Mouse (Mus musculus) Patski (cell line): ENCODE results near the gene Samd5. TPM values are rescaled to one million over a fixed set of nuclear protein-coding genes. Genes with fewer than 3 reads are reported as not detected.

Source experiments
- ATAC-seq: fragments of 100-300 bp; one replicate; pipeline ENCODE4 v1.8.0; 2021
- CTCF ChIA-PET: fragments of 350-600 bp; sonication (Branson Sonifier 250); formaldehyde crosslinking; loops from one replicate; lab custom pipeline; 2022; ENCODE audit warnings: inconsistent platforms; lab: Charles Lee
- POLR2A ChIA-PET: fragments of 350-600 bp; sonication (Branson Sonifier 250); formaldehyde crosslinking; loops from one replicate; lab custom pipeline; 2022; ENCODE audit warnings: antibody characterized with exemption, inconsistent platforms; lab: Charles Lee
- DNase-seq: peaks from one replicate; pipeline ENCODE4 v3.0.0-alpha.2; 2011; ENCODE audit warnings: low read depth, low spot score
- H3K27me3 ChIP-seq: fragments of 371-371 bp; one replicate; pipeline ENCODE4 v1.5.1; 2021
- CTCF ChIP-seq: fragments of 100-300 bp; IDR thresholded peaks from one replicate; pipeline ENCODE4 v1.5.1; 2021
- in situ Hi-C: fragments of 300-500 bp; cut with MboI; formaldehyde crosslinking; loops from 3 replicates; pipeline ENCODE4 v1.11.1; 2018; ENCODE audit warnings: low pct_unique_long_range_greater_than_20kb, mixed read lengths
- polyA plus RNA-seq: library from polyadenylated mRNA; unstranded; gene quantifications from one replicate; pipeline ENCODE4 v1.2.3, GENCODE M21; 2021

Samd5 gene
- polyA plus RNA-seq, 1 experiment from 2014 or later, result 0.08 TPM

GRCm38 (mm10) chr10:9621055-9621454, 54.0 kb downstream of the Samd5 start:
- H3K27me3 ChIP-seq, result peaks cover 12% of the 10 kb centered on the region
- DNase-seq (no peak), ATAC-seq (no peak)
- CTCF ChIA-PET, result no interaction called here
- no peak for TF ChIP-seq CTCF
- POLR2A ChIA-PET, result no interaction called here
- in situ Hi-C loops, result no loop called here

GRCm38 (mm10) chr10:9615009-9615408, 60.0 kb downstream of the Samd5 start:
- POLR2A ChIA-PET, result interaction anchor here (0.6 kb wide), 1 partner anchor 1731 kb away, joined by 3 read pairs; no protein-coding TSS in a partner anchor
- in situ Hi-C loops, result no loop called here
- peaks cover 12% of the 10 kb centered on the region for H3K27me3 ChIP-seq
- TF ChIP-seq CTCF, result no peak
- CTCF ChIA-PET, result interaction anchor here (1.3 kb wide), 1 partner anchor 9 kb away, joined by 3 read pairs; no protein-coding TSS in a partner anchor
- DNase-seq, result no peak
- ATAC-seq, result no peak

GRCm38 (mm10) chr10:9608854-9609253, 66.2 kb downstream of the Samd5 start:
- TF ChIP-seq CTCF, result no peak
- H3K27me3 ChIP-seq, result peaks cover 7% of the 10 kb centered on the region
- ATAC-seq, result no peak
- in situ Hi-C loops, result no loop called here
- DNase-seq, result no peak
- CTCF ChIA-PET, result interaction anchor here (1.8 kb wide), 1 partner anchor 24 kb away, joined by 5 read pairs; no protein-coding TSS in a partner anchor
- POLR2A ChIA-PET, result no interaction called here

GRCm38 (mm10) chr10:9607155-9607554, 67.9 kb downstream of the Samd5 start:
- in situ Hi-C loops, result no loop called here
- CTCF ChIA-PET, result interaction anchor here (1.4 kb wide), 1 partner anchor 8 kb away, joined by 3 read pairs; no protein-coding TSS in a partner anchor
- DNase-seq (no peak), ATAC-seq (no peak)
- peaks cover 7% of the 10 kb centered on the region for H3K27me3 ChIP-seq
- POLR2A ChIA-PET, result no interaction called here
- no peak for TF ChIP-seq CTCF

- ATAC-seq (no peak), DNase-seq (no peak)
- in situ Hi-C loops, result no loop called here
- POLR2A ChIA-PET, result no interaction called here
- H3K27me3 ChIP-seq, result peaks cover 7% of the 10 kb centered on the region
- no peak for TF ChIP-seq CTCF
- CTCF ChIA-PET, result interaction anchor here (1.2 to 1.4 kb wide), 2 partner anchors 10 to 13 kb away, joined by 3 read pairs; no protein-coding TSS in a partner anchor
Measured at GRCm38 (mm10) chr10:9605635-9606034, 69.4 kb downstream of the Samd5 start.

- CTCF ChIA-PET, result interaction anchor here (1.2 kb wide), 1 partner anchor 29 kb away, joined by 3 read pairs; no protein-coding TSS in a partner anchor
Measured at GRCm38 (mm10) chr10:9603290-9603689, 71.7 kb downstream of the Samd5 start.

GRCm38 (mm10) chr10:9602845-9603244, 72.2 kb downstream of the Samd5 start:
- DNase-seq (no peak), ATAC-seq (no peak)
- ChIA-PET CTCF (interaction anchor here (1.2 kb wide), 1 partner anchor 29 kb away, joined by 3 read pairs; no protein-coding TSS in a partner anchor), POLR2A (interaction anchor here (0.6 kb wide), 1 partner anchor 1112 kb away, joined by 3 read pairs; no protein-coding TSS in a partner anchor)
- in situ Hi-C loops, result no loop called here
- H3K27me3 ChIP-seq, result peaks cover 7% of the 10 kb centered on the region
- no peak for TF ChIP-seq CTCF

More at GRCm38 (mm10) chr10:9603290-9603689, 71.7 kb downstream of the Samd5 start:
- DNase-seq (no peak), ATAC-seq (no peak)
- in situ Hi-C loops, result no loop called here
- H3K27me3 ChIP-seq, result peaks cover 7% of the 10 kb centered on the region
- no peak for TF ChIP-seq CTCF
- POLR2A ChIA-PET, result interaction anchor here (0.6 kb wide), 1 partner anchor 1112 kb away, joined by 3 read pairs; no protein-coding TSS in a partner anchor

- ATAC-seq, result no peak
- H3K27me3 ChIP-seq, result peaks cover 7% of the 10 kb centered on the region
- TF ChIP-seq CTCF, result no peak
- in situ Hi-C loops, result no loop called here
- POLR2A ChIA-PET, result no interaction called here
- CTCF ChIA-PET, result interaction anchor here (1.2 kb wide), 1 partner anchor 30 kb away, joined by 3 read pairs; no protein-coding TSS in a partner anchor
- DNase-seq, result no peak
Measured at GRCm38 (mm10) chr10:9602389-9602788, 72.6 kb downstream of the Samd5 start.

- in situ Hi-C loops, result no loop called here
- DNase-seq (no peak), ATAC-seq (no peak)
- TF ChIP-seq CTCF, result no peak
- peaks cover 4% of the 10 kb centered on the region for H3K27me3 ChIP-seq
- ChIA-PET POLR2A (interaction anchor here (0.6 kb wide), 1 partner anchor 344 kb away, joined by 3 read pairs; no protein-coding TSS in a partner anchor), CTCF (interaction anchor here (1.1 kb wide), 1 partner anchor 10 kb away, joined by 3 read pairs; no protein-coding TSS in a partner anchor)
Measured at GRCm38 (mm10) chr10:9596228-9596627, 78.8 kb downstream of the Samd5 start.

- peaks cover 7% of the 10 kb centered on the region for H3K27me3 ChIP-seq
- in situ Hi-C loops, result no loop called here
- ChIA-PET CTCF (no interaction called here), POLR2A (no interaction called here)
- no peak for DNase-seq
- TF ChIP-seq CTCF, result no peak
- no peak for ATAC-seq
Measured at GRCm38 (mm10) chr10:9594666-9595065, 80.3 kb downstream of the Samd5 start.

- in situ Hi-C loops, result no loop called here
- no peak for TF ChIP-seq CTCF
- CTCF ChIA-PET, result no interaction called here
- H3K27me3 ChIP-seq, result peaks cover 7% of the 10 kb centered on the region
- ATAC-seq (no peak), DNase-seq (no peak)
- POLR2A ChIA-PET, result no interaction called here
Measured at GRCm38 (mm10) chr10:9590606-9591005, 84.4 kb downstream of the Samd5 start.
